Mouse (Mus musculus): ENCODE measurements around the gene Comt. TPM values are rescaled to one million over a fixed set of nuclear protein-coding genes. Genes with fewer than 3 reads are reported as not detected.
A peak's percentile ranks its signal among the peaks of the same experiment; 100 is the strongest.

Comt gene
- total and polyA plus RNA-seq, 2 experiments from 2014 or later: 74.6 to 95.0 TPM

DNA sequence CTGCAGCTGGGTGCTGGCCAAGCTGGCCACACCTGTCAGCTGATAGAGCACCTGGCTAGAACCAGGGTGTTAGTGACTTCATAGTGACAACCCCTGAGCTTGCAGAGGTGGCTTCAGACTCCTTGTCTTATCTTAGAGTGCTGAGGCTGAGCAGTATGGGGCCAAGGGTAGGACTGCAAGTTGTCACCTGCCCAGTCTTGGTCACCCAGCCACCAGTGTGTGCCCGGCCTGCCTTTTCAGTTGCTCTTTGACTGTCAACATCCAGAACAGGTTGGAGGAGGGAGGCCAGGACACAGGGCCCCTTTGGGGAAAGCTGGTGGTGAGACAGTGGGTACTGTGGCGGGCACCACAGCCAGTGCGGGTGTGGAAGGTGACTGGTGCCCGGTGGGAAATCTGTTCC, 22.4 kb upstream of the Comt start:
- no peak overlapping the region for H3K9ac ChIP-seq (replicated peaks; ENCODE audit: low read length, poor library complexity, severe bottlenecking)
- H3K4me2 ChIP-seq (ENCODE audit: low read depth, low read length, poor library complexity, severe bottlenecking): no peak overlapping the region
- H3K4me1 ChIP-seq (ENCODE audit: insufficient read depth, low read length): no peaks in the 10 kb centered on the region
- no peak overlapping the region for H3K4me3 ChIP-seq (ENCODE audit: low read depth, low read length)
- no peaks in the 10 kb centered on the region for H3K27me3 ChIP-seq (ENCODE audit: insufficient read depth, low read length)
- TF ChIP-seq CTCF (IDR thresholded peaks at IDR 0.05): no peak
- WGBS: 100% methylated on average over 4 of the region's 4 CpGs
- H3K36me3 ChIP-seq (ENCODE audit: insufficient read depth, low read length): peaks cover 6% of the 10 kb centered on the region
- no peak overlapping the region for H3K27ac ChIP-seq (ENCODE audit: low read depth, low read length)
- no peaks in the 10 kb centered on the region for H3K9me3 ChIP-seq (ENCODE audit: low read length)
- DNase-seq (ENCODE audit: low spot score) (no peak), ATAC-seq (ENCODE audit: low FRiP score) (no peak)

DNA sequence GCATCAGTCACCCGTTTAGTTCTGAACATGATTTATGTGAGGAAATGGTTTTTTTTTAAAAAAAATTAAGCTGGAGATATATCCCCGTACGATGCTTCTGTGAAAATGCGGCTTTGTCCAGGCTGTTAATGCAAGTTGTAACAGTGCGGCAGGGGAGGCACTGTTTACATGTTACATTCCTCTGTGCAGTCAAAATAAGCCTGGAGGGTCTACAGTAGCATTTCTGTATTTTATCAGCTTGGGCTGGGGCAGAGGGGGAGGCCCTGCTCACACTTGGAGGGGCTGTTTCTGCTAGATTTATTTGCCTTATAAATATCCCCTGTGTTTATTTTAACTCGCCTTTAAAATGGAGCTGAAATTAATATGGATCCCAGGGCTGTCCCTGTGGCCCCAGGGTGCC, 21.5 kb upstream of the Comt start:
- TF ChIP-seq CTCF (IDR thresholded peaks at IDR 0.05): no peak
- WGBS: 73% methylated on average over 6 of the region's 6 CpGs
- Histone ChIP-seq H3K4me2 (ENCODE audit: low read depth, low read length, poor library complexity, severe bottlenecking) (no peak overlapping the region), H3K4me1 (ENCODE audit: insufficient read depth, low read length) (no peaks in the 10 kb centered on the region), H3K27me3 (ENCODE audit: insufficient read depth, low read length) (no peaks in the 10 kb centered on the region), H3K4me3 (ENCODE audit: low read depth, low read length) (no peak overlapping the region), H3K9me3 (ENCODE audit: low read length) (no peaks in the 10 kb centered on the region), H3K36me3 (ENCODE audit: insufficient read depth, low read length) (peaks cover 3% of the 10 kb centered on the region), H3K9ac (replicated peaks; ENCODE audit: low read length, poor library complexity, severe bottlenecking) (no peak overlapping the region), H3K27ac (ENCODE audit: low read depth, low read length) (no peak overlapping the region)
- DNase-seq (ENCODE audit: low spot score) (no peak), ATAC-seq (ENCODE audit: low FRiP score) (no peak)

DNA sequence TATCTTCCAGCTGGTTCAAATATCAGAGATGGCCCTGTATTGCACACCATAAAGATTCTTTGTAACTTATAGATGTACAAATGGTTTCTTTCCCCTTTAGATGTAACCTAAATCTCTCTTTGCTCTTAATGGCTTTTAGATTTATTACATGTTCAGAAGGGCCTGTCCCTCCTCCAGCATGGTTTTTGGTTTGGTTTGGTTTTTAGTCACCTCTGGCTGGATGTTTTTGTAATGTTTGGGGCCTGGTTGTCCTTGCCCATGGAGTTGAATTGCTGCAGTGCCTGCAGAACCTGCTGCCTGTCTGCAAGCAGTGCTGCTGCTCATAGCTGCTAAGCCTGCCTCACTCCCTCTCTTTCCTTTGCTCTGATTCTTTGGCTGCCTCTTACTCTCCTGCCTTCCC, 20.6 kb upstream of the Comt start:
- ATAC-seq (ENCODE audit: low FRiP score) (no peak), DNase-seq (ENCODE audit: low spot score) (no peak)
- no peak overlapping the region for H3K27ac ChIP-seq (ENCODE audit: low read depth, low read length)

GRCm38 (mm10) chr16:18443385-18443841, 16.8 kb upstream of the Comt start:
- H3K4me3 ChIP-seq (ENCODE audit: low read depth, low read length): no peak overlapping the region
- no peaks in the 10 kb centered on the region for H3K9me3 ChIP-seq (ENCODE audit: low read length)
- WGBS: 21% methylated on average over 8 of the region's 8 CpGs
- TF ChIP-seq CTCF (IDR thresholded peaks at IDR 0.05): peak; percentile 100
- no peak overlapping the region for H3K4me2 ChIP-seq (ENCODE audit: low read depth, low read length, poor library complexity, severe bottlenecking)
- H3K27ac ChIP-seq (ENCODE audit: low read depth, low read length): no peak overlapping the region
- H3K27me3 ChIP-seq (ENCODE audit: insufficient read depth, low read length): no peaks in the 10 kb centered on the region
- H3K4me1 ChIP-seq (ENCODE audit: insufficient read depth, low read length): no peaks in the 10 kb centered on the region
- DNase-seq (ENCODE audit: low spot score) (peak; percentile 95), ATAC-seq (ENCODE audit: low FRiP score) (peak; percentile 86)
- H3K36me3 ChIP-seq (ENCODE audit: insufficient read depth, low read length): peaks cover 15% of the 10 kb centered on the region
- H3K9ac ChIP-seq (replicated peaks; ENCODE audit: low read length, poor library complexity, severe bottlenecking): no peak overlapping the region

More for the DNA sequence above, 20.6 kb upstream of the Comt start:
- peaks cover 3% of the 10 kb centered on the region for H3K36me3 ChIP-seq (ENCODE audit: insufficient read depth, low read length)
- no peaks in the 10 kb centered on the region for H3K9me3 ChIP-seq (ENCODE audit: low read length)
- H3K4me1 ChIP-seq (ENCODE audit: insufficient read depth, low read length): no peaks in the 10 kb centered on the region
- no peak overlapping the region for H3K4me2 ChIP-seq (ENCODE audit: low read depth, low read length, poor library complexity, severe bottlenecking)
- no peak overlapping the region for H3K4me3 ChIP-seq (ENCODE audit: low read depth, low read length)
- no peak overlapping the region for H3K9ac ChIP-seq (replicated peaks; ENCODE audit: low read length, poor library complexity, severe bottlenecking)
- H3K27me3 ChIP-seq (ENCODE audit: insufficient read depth, low read length): no peaks in the 10 kb centered on the region
- no peak for TF ChIP-seq CTCF (IDR thresholded peaks at IDR 0.05)

DNA sequence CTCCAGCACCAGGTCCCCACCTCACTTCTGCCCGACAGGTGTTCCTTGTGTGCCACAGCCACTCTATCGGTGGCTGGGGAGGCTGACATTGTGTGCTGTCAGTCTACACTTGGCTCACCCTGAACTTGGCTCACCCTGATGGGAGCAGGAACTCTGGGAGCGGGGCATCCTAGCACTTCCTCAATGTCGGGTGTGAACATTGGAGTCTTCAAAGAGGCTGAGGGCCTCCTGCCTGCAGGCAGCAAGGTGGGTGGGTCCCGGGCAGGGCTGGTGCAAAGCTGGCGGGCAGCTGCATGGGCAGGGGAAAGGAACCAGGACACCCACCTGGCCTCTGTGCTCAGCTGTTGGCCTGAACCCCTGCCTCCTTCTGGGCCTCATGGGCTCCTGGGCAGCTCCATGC, 9.5 kb upstream of the Comt start:
- DNase-seq (ENCODE audit: low spot score) (no peak), ATAC-seq (ENCODE audit: low FRiP score) (peak; percentile 31; the same call in 1 of the 2 replicates)
- Histone ChIP-seq H3K27me3 (ENCODE audit: insufficient read depth, low read length) (no peaks in the 10 kb centered on the region), H3K9me3 (ENCODE audit: low read length) (no peaks in the 10 kb centered on the region), H3K4me3 (ENCODE audit: low read depth, low read length) (no peak overlapping the region), H3K9ac (replicated peaks; ENCODE audit: low read length, poor library complexity, severe bottlenecking) (no peak overlapping the region), H3K4me1 (ENCODE audit: insufficient read depth, low read length) (no peaks in the 10 kb centered on the region), H3K4me2 (ENCODE audit: low read depth, low read length, poor library complexity, severe bottlenecking) (no peak overlapping the region), H3K27ac (ENCODE audit: low read depth, low read length) (no peak overlapping the region), H3K36me3 (ENCODE audit: insufficient read depth, low read length) (peaks cover 14% of the 10 kb centered on the region)
- WGBS: 95% methylated on average over 6 of the region's 6 CpGs
- TF ChIP-seq CTCF (IDR thresholded peaks at IDR 0.05): no peak

GRCm38 (mm10) chr16:18433341-18433920, 6.8 kb upstream of the Comt start:
- Histone ChIP-seq H3K36me3 (ENCODE audit: insufficient read depth, low read length) (peaks cover 8% of the 10 kb centered on the region; the same call in 1 of the 2 replicates), H3K9me3 (ENCODE audit: low read length) (no peaks in the 10 kb centered on the region), H3K27ac (ENCODE audit: low read depth, low read length) (no peak overlapping the region), H3K4me2 (ENCODE audit: low read depth, low read length, poor library complexity, severe bottlenecking) (no peak overlapping the region), H3K4me3 (ENCODE audit: low read depth, low read length) (no peak overlapping the region), H3K9ac (replicated peaks; ENCODE audit: low read length, poor library complexity, severe bottlenecking) (no peak overlapping the region), H3K27me3 (ENCODE audit: insufficient read depth, low read length) (no peaks in the 10 kb centered on the region), H3K4me1 (ENCODE audit: insufficient read depth, low read length) (no peaks in the 10 kb centered on the region)
- no peak for TF ChIP-seq CTCF (IDR thresholded peaks at IDR 0.05)
- no peak for DNase-seq (ENCODE audit: low spot score)
- ATAC-seq (ENCODE audit: low FRiP score): no peak
- WGBS: 95% methylated on average over 5 of the region's 5 CpGs

Data from midbrain, postnatal 0 days (tissue).